Mouse (Mus musculus): ENCODE measurements at regions not wholly inside any gene's neighbourhood (a gene's known extent, or its start where the extent isn't known, plus 50 kb on each side); places are given as distances from the start of the nearest gene placed in this dataset.
"Not testable (repeated sequence)": the region's sequence is repeated elsewhere in the genome, so short reads cannot be mapped to it uniquely, and the experiment has no call there.

DNA sequence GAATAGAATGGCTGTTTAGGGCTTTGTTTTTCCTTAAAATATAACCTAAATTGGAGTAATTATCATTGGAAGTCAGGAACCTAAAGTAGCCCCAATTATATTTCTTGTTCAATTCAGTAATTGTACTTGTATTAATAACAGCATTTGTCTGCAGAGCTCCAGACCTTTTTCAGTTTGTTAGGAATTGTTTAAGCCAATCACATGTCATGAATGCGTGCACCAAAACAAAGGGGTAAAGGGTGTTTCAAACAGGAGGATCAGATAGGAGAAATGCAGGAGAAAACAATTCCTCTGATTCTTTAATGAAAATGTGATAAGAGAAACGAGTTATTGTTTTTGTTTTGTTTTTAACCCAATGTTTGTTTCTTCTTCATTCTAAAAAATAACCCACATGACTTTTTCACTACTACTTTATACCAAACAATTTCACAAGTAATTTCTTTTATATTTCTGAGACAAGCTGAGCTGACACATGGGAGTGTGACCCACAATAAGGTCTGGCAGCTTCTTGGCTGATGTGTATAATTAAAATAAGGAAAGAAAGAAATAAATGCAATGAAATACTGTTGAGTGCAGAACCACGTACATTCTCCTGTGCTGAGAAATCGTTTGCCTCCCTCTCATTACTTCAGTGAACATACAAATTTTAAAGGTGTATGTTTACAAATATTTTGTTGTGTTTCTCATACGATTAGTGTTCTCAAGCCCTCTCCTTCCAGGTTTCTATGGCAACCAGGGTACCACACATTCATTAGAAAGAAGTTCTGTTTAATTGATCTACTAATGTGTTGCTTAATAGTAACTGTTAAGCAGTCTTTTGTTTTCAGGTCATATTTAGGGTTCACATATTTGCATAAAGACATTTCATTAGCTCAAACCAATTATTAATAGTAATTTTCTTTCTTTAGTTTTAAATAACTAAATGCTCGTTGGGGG lies 397.7 kb downstream of the Isl1 start:
- no peak for DNase-seq

DNA sequence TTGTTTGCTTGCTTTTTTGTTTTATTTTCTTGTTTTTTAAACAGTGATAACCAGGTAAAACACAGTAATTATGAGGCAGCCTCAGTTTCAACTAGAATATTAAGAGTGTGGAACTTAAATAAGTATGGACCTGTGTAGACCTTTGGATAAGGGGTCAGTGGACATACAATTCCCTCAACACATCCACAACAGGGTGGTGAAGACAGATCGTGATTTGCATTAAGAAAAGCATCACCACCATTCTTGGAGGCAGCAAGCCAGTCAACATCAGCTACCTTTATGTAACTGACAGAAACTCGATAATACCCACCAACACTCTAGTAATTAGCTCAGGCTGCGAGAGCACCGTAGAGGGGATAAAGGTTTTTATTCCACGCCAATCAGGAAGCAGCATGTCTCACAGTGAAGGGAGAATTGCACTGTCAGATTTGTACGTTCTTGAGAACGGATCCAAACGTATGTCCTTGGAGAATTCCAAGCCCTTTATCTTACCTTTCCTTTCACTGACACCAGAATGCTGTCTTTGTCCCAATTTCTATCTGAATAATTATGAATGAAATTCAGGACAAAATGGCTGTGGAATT lies 398.5 kb downstream of the Isl1 start:
- DNase-seq = no peak

DNA sequence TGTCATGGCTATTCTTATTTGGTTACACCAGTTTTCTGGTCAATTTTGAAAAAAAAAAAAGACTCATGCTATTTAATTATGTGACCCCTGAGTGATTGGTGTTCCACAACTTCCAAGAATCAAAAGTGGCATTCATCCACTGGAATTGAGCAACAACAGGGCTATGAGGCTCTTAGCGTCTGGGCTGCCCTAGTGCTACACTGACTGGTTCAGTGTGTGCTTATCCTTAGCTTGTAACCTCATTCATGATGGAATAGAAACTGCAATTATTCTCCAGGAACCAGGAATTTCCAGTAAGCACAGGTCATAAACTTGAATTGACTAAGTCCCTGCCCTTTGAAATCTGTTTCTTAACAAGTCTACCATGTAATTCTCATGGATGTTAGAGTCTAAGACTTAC lies 428.9 kb downstream of the Isl1 start:
- DNase-seq = no peak

DNA sequence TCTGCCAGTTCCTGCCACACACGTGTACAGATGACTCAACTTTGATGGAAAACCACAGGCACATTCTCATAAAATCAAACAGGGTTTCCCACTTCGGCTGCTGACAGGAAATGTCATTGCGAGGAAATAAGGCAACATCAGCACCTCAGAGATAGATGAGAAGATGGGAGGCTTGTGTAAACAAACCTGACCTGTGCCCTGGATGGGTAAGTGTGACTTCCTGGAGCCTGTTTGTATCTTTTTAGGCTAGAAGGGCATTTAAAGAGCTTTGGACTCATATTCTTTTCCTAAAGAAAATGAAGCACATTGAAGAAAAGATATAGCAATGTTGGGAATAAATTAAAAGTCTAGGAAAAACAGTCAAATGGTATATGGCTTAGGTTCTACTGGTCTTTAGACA lies 449.0 kb downstream of the Isl1 start:
- no peak for DNase-seq

DNA sequence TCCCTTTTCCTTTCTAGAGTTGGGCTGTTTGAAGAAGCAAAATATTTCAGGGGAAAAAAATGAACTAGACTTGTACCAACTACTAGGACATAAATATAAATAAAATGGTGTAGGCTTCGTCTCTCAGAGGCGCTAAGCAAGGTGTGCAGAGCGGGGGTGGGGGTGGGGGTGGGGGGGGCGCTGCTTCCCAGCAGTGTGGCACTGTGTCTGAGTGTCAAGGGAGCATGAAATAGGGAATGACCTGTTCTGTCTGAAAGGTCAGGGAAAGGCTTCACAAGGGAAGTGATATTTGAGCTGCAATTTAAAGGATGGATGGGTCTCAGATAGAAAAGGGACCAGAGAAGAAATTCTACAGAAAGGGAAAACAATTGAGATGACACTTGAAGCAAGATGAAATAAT lies 452.9 kb downstream of the Isl1 start:
- no peak for DNase-seq

DNA sequence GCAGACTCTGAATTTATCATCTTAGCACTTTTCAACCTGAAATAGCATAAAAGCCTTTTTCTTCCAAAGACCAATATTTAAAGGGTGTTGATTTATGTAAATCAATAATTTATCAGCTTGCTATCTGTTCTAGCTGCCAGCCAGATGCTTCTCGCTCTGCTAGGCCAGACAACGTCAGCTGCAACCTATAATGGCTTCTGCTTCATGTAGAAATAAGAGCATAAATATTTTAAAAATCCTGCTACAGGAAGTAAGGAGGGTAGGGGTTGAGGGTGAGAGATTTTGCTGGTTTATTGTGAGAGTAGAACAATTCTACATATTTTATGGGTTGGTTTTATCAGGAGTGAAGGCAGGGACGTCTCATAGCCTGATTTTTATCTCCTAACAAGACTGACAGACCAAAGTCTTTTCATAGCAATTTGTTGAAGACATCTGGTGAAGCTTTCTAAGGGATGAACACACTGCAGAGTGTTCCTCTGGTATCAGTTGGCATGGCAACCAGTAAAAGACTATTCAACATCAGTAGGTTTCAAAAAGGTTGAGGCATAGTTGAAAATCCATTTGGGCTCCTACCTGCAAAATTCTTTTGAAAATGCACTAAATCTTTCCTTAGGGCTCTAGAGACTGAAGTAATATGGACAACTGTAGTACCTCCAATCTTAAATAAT lies 456.7 kb downstream of the Isl1 start:
- no peak for DNase-seq

DNA sequence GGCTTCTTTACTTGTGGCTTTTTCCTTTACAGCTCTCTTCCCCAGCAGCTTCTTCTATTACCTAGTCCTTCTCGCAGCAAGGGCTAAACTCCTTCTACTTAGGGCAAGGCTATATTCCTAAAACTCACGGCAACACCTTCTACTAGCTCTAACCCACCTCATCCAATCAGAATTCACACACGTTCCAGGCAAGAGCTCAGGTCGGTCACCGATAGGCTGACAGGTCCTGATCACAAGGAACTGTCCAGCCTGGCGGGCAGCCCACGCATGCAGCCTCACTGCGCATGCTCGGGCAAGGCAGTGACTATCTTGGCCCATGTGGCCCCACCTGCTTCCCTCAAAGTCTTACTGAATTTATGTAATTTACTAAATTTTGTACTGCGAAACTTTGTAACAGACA lies 466.4 kb downstream of the Isl1 start:
- DNase-seq = no peak

DNA sequence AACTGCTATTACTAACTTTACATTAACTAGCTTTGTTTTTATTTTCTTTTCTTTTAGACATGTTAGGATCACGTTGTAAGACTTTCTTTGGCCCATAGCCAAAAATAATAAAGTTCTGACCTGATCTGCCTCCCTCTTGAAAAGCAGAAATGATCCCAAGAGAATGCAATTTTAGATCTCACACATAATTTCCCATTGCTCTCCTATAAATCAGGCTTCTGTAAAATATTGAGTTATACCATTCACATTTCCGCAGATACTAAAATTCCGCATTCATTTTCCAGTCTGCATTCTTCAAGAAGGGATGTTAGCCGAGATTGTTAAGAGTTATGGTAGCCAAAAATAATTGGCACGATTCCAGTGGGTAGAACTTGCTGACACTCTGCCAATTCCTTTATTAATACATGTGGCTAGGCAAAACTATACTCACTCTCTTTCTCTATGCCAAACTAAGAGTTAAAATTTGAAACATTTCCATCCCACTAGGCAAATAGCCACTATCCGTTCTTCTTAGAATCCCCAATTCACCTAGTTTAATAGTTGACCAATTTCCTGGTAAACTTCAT lies 473.2 kb downstream of the Isl1 start:
- DNase-seq = no peak

DNA sequence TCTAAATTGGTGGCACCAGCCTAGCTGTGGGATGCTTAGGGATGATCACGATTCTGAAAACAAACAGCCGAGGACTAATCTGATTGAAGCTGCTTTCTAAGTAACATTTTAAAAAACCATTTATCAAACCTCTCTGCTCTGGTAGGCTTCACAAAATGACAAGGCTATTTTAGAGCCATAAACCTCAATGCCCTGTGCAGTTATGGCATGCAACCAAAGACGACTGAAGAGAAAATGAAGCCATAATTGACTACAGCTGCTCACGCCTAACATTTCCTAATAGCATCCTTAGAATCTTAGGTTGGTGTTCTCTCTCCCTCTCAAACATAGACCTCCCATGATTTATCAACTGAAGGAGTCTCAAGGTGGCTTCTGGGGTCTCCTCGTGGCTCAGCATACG lies 484.3 kb downstream of the Isl1 start:
- no peak for DNase-seq

DNA sequence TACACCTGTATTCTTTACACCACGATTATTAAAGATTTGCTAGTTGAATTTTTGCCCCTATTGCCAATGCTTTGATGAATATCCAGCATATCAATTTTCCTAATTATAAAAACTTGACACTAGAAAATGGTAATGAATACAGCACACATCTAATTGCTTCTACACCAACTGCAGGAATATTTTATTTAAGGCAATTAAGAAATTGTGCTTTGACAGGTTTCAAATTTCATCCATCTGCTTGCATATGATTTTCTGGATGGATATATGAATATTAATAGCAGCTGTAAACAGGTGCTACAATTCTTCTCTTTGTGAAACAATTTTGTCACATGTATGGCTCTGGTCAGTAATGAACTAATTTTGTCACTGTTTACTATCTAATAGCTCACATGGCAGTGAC lies 487.0 kb downstream of the Isl1 start:
- DNase-seq = no peak

DNA sequence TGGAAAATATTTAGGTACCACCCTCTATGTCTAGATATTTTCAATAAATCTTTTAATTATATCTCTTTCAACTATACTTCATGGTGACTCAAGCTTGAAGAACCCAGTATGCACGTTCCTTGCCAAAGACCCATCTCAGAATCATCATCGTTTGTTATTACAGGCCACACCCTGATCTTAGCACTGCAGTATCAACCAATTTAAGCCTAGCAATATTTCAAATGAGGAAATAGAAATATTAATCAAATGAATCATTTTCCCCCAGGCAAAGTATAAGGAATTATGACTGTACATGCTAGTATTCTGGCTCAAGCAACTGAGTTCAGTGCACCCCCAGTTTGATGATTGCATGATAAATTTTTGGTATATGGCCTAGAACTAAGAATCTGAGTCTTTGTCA lies 495.3 kb downstream of the Isl1 start:
- DNase-seq = no peak

DNA sequence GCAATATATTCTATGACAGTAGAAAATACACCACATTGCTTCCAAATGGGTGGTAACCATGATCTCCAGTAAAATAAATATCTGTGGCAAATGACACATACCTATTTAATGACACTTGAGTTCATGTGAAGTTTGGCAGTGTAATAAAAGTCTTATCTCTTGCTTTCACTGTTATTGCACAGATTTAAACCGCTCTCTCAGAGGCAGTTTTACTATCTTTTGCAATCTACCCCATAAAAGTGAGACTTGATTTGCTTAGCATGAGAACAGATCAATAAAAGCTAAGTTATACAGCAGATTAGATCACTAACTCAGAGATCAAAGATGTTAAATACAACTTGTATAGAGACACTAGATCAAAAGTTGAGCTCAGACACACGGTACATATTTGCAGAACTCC lies 510.2 kb downstream of the Isl1 start:
- no peak for DNase-seq

DNA sequence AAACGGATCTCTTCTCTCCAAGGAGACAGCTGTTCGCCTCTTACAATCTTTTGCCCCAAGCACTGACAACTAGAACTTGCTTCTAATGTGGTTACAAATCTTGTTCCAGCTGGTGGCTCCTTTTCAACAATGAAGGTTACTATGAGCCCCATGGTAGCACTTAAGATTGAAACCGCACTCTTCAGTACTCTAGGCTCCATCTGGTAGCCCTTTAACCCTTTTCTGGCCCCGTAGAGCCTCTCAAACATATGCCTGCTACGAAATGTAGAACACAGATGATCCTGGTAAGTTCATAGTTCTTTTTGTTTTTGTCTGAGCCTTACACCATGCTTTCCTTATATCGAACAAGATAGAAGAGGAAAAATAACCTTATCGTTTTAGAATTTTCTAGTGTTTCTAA lies 558.2 kb downstream of the Isl1 start:
- no peak for DNase-seq

DNA sequence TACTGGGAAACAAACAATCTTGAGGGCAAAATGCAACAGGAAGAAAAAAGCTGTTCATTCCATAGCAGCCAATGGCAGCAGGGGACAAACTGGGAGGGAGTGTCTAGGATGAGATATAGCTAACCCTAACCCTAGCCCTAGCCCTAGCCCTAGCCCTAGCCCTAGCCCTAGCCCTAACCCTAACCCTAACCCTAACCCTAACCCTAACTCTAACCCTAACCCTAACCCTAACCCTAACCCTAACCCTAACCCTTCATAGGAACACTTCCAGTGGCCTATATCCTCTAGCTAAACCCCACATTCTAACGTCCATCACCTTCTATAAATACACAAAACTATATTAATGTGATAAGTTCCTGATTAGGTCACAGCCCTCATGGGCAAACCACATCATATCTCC lies 567.4 kb downstream of the Isl1 start:
- DNase-seq = not testable (repeated sequence)

DNA sequence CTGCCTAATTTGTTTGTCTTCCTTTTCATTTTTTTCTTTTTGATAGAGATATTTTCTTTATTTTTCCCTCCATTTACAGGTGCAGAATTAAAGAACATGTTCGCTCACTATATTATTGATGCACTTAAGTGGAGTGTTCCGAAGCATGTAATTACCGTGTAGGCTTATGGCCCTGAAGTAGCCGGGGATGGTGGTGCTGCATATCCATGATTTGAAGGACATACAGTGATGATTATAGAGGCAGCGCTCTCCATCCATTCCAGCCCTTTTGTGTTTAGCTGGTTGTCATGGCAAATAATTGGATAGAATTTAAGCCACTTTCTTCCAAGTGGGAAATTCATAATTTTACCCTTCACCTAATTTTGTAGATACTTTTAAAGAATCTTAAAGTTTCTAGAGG lies 581.5 kb downstream of the Isl1 start:
- no peak for DNase-seq

DNA sequence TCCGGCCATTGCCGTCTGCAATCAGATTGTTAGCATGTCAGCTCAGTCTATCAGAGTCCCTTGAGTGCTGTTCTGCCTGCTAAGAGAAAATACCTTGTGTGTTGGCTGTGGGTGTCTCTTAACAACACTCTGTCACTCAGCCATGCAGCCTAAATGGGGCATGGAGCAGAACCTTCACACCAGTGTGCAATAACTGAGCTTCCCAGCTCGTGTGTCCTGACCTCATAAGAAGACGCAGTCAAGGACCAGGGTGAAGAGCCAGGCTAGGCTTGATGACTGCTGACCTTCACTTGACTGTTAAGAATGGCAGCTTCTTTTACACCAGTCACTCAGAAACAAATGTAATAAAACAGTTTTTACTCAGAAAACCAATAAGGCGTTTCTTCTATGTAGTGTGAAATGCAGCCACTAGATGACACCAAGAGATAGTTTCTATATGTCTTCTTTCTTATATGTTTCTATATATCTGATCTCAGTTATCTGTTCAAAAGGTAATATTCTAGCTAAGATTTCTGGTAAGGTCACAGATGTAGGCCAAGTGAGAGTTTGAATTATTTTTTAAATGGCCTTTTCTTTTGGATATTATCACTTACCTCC lies 584.0 kb downstream of the Isl1 start:
- DNase-seq = no peak

DNA sequence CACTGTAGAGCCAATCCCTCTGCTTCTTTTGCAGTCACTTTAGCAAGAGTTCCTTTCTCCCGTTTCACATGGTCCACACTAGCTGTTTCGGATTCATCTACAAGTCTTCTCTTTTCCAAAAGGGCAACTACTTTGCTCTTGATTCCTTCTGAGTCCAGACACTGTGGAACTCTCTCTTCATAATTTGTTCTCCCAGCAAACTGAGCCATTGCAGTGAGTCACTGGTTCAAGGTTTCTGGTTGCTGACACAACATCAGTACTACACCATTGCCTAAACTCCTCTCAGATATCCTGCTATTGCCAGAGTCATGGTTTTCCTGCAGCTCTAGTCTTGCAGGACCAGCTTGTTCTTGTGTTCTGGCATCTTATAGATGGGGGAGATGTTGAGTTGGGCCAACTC lies 590.2 kb downstream of the Isl1 start:
- DNase-seq = no peak

DNA sequence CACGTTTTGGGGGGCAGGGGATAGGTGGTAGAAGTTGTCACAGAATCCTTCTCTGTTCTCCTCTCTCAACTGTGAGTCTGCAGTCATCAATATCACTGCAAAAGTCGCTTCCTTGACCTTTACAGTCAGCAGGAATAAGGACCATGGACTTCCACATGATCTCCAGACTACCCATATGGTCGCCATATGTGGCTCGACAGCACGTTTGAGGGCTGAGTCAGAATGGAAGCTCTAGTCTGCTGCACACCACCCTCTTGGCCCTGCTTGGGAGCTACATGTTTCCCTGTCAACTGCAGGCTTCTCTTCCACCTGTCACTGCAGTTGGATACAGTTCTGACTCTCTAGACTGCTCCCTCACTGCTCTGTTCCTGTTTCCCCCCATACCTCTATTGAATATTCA lies 590.6 kb downstream of the Isl1 start:
- no peak for DNase-seq

DNA sequence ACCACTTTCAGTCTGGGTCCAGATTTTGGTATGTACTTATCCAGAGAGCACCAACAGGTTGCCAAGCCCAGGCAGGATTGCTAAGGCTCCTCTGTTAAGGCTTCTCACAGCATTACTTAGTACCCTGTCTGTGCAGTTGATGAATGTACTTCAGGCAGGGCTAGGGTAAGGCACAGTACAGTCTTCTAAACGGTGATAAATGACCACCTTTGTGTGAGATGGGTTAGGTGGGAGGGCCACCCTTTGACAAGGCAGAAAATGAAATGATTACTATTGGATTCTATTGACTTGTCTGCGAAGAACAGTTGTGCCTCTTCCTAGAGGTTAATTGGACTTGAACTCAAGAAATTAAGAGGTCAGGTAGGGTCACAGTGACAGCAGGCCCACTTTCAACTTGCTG lies 594.4 kb upstream of the Itga1 start:
- no peak for DNase-seq

DNA sequence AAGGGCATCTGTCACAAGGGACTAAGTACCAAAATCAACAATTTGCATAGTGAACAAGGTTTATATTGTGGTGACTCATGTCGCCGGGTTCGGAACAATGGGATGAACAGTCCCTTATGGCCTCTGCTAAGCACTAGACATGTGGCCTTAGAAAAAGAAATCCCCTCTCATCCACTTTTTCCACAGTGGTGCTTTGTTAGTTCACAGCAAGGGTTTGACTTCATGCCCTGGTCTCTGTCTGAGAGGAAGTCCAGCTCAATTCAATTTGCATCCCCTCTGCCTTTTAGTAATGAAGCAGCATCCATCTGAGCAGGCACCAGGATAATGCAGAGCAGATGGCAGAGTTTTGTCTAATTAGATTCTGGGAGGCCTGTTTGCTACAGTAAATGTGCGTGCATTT lies 585.7 kb upstream of the Itga1 start:
- no peak for DNase-seq

DNA sequence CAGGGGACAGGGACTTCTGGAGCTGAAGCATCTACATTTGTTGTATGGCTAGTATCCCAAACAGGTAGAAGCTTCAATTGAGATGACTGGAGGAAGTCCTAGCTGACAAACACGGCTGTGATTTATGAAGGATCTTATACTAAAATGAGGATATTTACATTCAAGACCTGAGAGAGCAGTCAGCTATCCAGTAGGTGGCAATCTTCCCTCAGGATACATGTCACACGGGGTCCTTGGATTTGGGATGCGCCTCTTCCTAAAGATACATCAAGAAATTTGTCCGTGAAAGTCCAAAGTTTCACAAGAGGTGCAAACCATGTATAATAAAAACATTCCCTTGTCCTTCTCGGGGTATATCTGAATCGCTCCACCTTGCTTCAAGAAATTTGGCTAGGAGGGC lies 577.8 kb upstream of the Itga1 start:
- DNase-seq = no peak

DNA sequence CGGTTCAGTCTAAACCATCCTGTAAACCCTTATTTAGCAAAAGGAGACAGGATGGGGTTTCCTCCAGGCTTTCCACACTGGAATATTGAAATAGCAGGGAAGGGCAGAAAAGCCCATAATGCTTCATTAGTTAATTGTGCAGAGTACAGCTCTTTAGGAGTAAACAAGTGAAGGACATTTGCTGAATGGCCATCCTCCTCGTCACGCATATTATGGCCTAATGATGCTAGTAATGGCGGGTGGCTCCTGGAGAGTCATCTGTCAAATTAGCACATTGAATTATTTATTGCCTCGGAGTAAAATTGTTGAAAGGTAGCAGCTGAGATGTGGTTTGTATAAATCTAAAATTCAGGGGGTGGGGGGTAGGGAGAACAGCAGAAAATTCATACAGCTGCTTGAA lies 575.1 kb upstream of the Itga1 start:
- no peak for DNase-seq

DNA sequence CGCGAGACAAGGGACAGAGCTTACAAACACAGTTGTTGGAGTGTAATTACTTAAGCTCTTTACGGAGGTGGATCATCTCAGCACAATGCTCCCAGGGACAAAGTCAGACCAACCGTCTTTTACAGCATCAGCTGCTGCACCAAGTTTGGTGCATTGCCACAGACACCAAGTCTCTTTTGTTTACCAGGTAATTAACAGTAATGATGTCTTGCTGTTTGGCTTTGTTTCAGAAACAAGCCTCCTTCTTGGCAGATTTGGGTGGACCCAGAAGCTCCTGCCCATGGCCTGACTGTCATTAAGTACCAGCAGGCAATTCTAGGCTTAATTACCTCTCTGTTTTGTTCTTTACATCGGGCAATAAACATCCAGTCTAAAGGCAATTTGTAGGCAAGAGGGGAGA lies 572.0 kb upstream of the Itga1 start:
- DNase-seq = no peak

DNA sequence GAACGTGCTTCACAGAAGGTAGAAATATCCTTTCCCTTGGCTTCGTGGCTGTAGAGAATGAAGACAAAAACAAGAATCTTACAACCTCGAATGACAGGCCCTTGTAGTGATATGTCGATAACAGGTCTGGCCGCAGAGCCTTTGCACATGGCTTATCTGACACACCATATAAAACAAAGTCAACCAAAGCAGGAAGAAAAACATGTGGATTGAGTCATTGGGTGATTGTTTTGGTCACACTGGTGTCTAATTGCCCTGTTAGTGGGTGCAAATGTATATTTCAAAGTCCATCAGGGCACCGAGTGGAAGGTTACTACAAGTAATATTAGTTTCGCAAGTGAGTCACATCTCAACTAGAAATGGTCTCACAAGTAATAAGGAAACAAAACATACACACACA lies 569.9 kb upstream of the Itga1 start:
- DNase-seq = no peak

All from B cell, adult 2 months (primary cell).